Mouse (Mus musculus) thymus, adult 2 months (tissue): Measurements from ENCODE around the gene Uhrf1.

ENCODE experiments used
- CTCF ChIP-seq: fragments of 200-500 bp; IDR thresholded peaks from 2 replicates; pipeline ENCODE4 v1.5.1; 2012; ENCODE audit warnings: mild to moderate bottlenecking, control low read depth, low read length, moderate library complexity, borderline replicate concordance; ENCODE audit not compliant: control insufficient read depth, poor library complexity, insufficient read depth; ENCODE audit errors: extremely low read depth
- POLR2A ChIP-seq: fragments of 200-500 bp; IDR thresholded peaks from 2 replicates; pipeline ENCODE4 v1.6.1; 2012; ENCODE audit warnings: mild to moderate bottlenecking, low read length, control low read depth, moderate library complexity; ENCODE audit not compliant: control insufficient read depth, poor library complexity, insufficient read depth; ENCODE audit errors: extremely low read depth

DNA sequence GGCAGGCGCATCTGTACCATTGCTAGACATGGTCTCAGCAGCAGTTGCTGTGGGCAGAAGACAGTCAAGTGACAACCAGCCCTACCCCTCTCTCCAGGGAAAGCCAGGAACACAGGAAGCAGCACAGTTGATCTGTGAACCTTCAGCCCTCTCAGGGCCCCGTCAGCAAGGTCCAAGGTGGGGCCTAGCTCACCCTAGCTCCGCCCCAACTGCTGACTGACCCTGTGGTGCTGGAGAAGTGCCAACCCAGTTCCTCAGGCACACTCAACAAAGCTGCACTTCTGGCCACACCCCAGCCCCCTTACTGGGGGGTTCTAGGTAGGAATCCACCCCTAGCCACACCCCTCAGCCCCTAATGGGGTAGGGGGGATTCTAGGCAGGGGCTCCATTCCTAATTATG, 15.3 kb upstream of the Uhrf1 start:
- TF ChIP-seq CTCF (no peak), POLR2A (no peak)
